Mouse (Mus musculus) hindbrain, embryonic 15.5 days (tissue): ENCODE data around the gene Prss36. TPM values are rescaled to one million over a fixed set of nuclear protein-coding genes. Genes with fewer than 3 reads are reported as not detected.

ENCODE experiments used
- polyA plus RNA-seq: library from polyadenylated mRNA; unstranded; fragments of >200 nt; fragmentation: Nextera tagmentation; extraction: Ambion mirVana; gene quantifications from 2 replicates; pipeline ENCODE4 v1.2.1, GENCODE M21; 2015

The Prss36 gene
- polyA plus RNA-seq, 1 experiment from 2014 or later: 12.6 TPM

Other genes with a start within 250 kb of the Prss36 start
- gene Bcl7c, start 237.8 kb downstream of the Prss36 start, polyA plus RNA-seq: 53.2 and 55.1 TPM in 2 replicates
- 3.8 and 5.4 TPM in 2 replicates for gene Ctf1, start 234.0 kb downstream of the Prss36 start, polyA plus RNA-seq
- gene Ctf2, start 214.6 kb downstream of the Prss36 start, polyA plus RNA-seq: 0.14 and 0.35 TPM in 2 replicates
- 10.0 and 10.5 TPM in 2 replicates for gene Fbxl19, start 202.2 kb downstream of the Prss36 start, polyA plus RNA-seq
- gene Orai3, start 176.9 kb downstream of the Prss36 start, polyA plus RNA-seq: 9.2 and 10.4 TPM in 2 replicates
- 20.0 and 20.1 TPM in 2 replicates for gene Setd1a, start 170.1 kb downstream of the Prss36 start, polyA plus RNA-seq
- not detected in 2 replicates for gene Gm49388, start 161.1 kb downstream of the Prss36 start, polyA plus RNA-seq
- gene Hsd3b7, start 146.1 kb downstream of the Prss36 start, polyA plus RNA-seq: 9.7 and 10.5 TPM in 2 replicates
- gene Stx4a, start 122.4 kb downstream of the Prss36 start, polyA plus RNA-seq: 21.5 and 22.4 TPM in 2 replicates
- gene Stx1b, start 122.2 kb downstream of the Prss36 start, polyA plus RNA-seq: 63.4 and 72.5 TPM in 2 replicates
- 9.3 and 9.8 TPM in 2 replicates for gene Zfp646, start 70.5 kb downstream of the Prss36 start, polyA plus RNA-seq
- 35.1 and 36.9 TPM in 2 replicates for gene Zfp668, start 69.9 kb downstream of the Prss36 start, polyA plus RNA-seq
- gene Prss53, start 55.8 kb downstream of the Prss36 start, polyA plus RNA-seq: 1.2 and 1.5 TPM in 2 replicates
- gene Gm21974, start 51.3 kb downstream of the Prss36 start, polyA plus RNA-seq: not detected in 2 replicates
- gene Vkorc1, start 51.1 kb downstream of the Prss36 start, polyA plus RNA-seq: 69.6 and 71.5 TPM in 2 replicates
- gene Bckdk, start 42.6 kb downstream of the Prss36 start, polyA plus RNA-seq: 61.6 and 65.4 TPM in 2 replicates
- 47.3 and 47.7 TPM in 2 replicates for gene Kat8, start 34.2 kb downstream of the Prss36 start, polyA plus RNA-seq
- 0.54 TPM in 2 replicates for gene Prss8, start 16.6 kb downstream of the Prss36 start, polyA plus RNA-seq
- gene Fus, start 20.7 kb upstream of the Prss36 start, polyA plus RNA-seq: 357 and 368 TPM in 2 replicates
- gene Pycard, start 47.1 kb upstream of the Prss36 start, polyA plus RNA-seq: 6.7 and 10.3 TPM in 2 replicates
- not detected in 2 replicates for gene Trim72, start 57.2 kb upstream of the Prss36 start, polyA plus RNA-seq
- 1.1 and 1.2 TPM in 2 replicates for gene Itgam, start 115.9 kb upstream of the Prss36 start, polyA plus RNA-seq
- gene Gm49368, start 116.0 kb upstream of the Prss36 start, polyA plus RNA-seq: not detected in 2 replicates
- 0.18 TPM in 1 of 2 replicates, not detected in the other for gene Itgax, start 182.8 kb upstream of the Prss36 start, polyA plus RNA-seq
- gene Itgad, start 207.7 kb upstream of the Prss36 start, polyA plus RNA-seq: not detected in 2 replicates